In genomic region chr17:49427631-49428238, GRCm38 (mm10) we compare ENCODE assay signal across 8 mouse cellular contexts. TPM values are rescaled to one million over a fixed set of nuclear protein-coding genes. Genes with fewer than 3 reads are reported as not detected.
DNase-seq lines count a peak whose midpoint lies in the region; ATAC-seq and TF ChIP-seq lines count a peak whose summit lies in the region.

No protein-coding gene starts in this region.

- DNase-seq in heart, adult 2 months: no peak
- DNase-seq in heart, postnatal 36 days: no peak
- DNase-seq in CD4-positive, CD25-positive, alpha-beta regulatory T cell, adult 2 months (ENCODE audit: low read depth, low spot score): peak; percentile 53
- peak; percentile 58 for DNase-seq in embryonic facial prominence, embryonic 11.5 days (ENCODE audit: low spot score)
- no peak for DNase-seq in right cerebral cortex, adult 2 months (ENCODE audit: low spot score in 2 of 2)
- no peak for DNase-seq in adrenal gland, adult 2 months

- 21% methylated on average over 9 of the region's 9 CpGs for WGBS in heart, adult 2 months
- 15% methylated on average over 9 of the region's 9 CpGs for WGBS in embryonic facial prominence, embryonic 11.5 days
- 26% methylated on average over 9 of the region's 9 CpGs for WGBS in kidney, embryonic 14.5 days
- 16% methylated on average over 9 of the region's 9 CpGs for WGBS in midbrain, embryonic 16.5 days

- H3K4me1 ChIP-seq in heart, adult 2 months (ENCODE audit: control insufficient read depth, insufficient read depth, low read length): peaks cover 20% of the 10 kb centered on the region
- peaks cover 6% of the 10 kb centered on the region; the same call in 1 of the 2 replicates for H3K4me1 ChIP-seq in embryonic facial prominence, embryonic 11.5 days (ENCODE audit: control insufficient read depth, insufficient read depth, low read length)
- peaks cover 11% of the 10 kb centered on the region for H3K4me1 ChIP-seq in kidney, embryonic 14.5 days (ENCODE audit: control insufficient read depth, insufficient read depth, low read length)
- H3K4me1 ChIP-seq in midbrain, embryonic 16.5 days (ENCODE audit: control insufficient read depth, insufficient read depth, low read length): peaks cover 15% of the 10 kb centered on the region

- TF ChIP-seq EP300 in heart, adult 2 months (IDR thresholded peaks at IDR 0.05; ENCODE audit: insufficient read depth, low read depth, low read length): no peak

- H3K9me3 ChIP-seq in embryonic facial prominence, embryonic 11.5 days (replicated peaks; ENCODE audit: control insufficient read depth, low read length): no peaks in the 10 kb centered on the region
- no peaks in the 10 kb centered on the region for H3K9me3 ChIP-seq in kidney, embryonic 14.5 days (ENCODE audit: control insufficient read depth, low read length)
- H3K9me3 ChIP-seq in midbrain, embryonic 16.5 days (replicated peaks; ENCODE audit: control insufficient read depth, low read length, poor library complexity, severe bottlenecking): no peaks in the 10 kb centered on the region

- no peak overlapping the region for H3K9ac ChIP-seq in heart, adult 2 months (ENCODE audit: low read depth, low read length)
- H3K9ac ChIP-seq in embryonic facial prominence, embryonic 11.5 days (replicated peaks; ENCODE audit: low read length): no peak overlapping the region
- no peak overlapping the region for H3K9ac ChIP-seq in kidney, embryonic 14.5 days (ENCODE audit: low read depth, low read length)
- H3K9ac ChIP-seq in midbrain, embryonic 16.5 days (ENCODE audit: low read depth, low read length): no peak overlapping the region

- H3K4me3 ChIP-seq in heart, adult 2 months: peak overlapping the region; percentile 92
- no peak overlapping the region for H3K4me3 ChIP-seq in embryonic facial prominence, embryonic 11.5 days (ENCODE audit: low read depth, low read length)
- H3K4me3 ChIP-seq in kidney, embryonic 14.5 days (ENCODE audit: low read length): peak overlapping the region; percentile 69
- peak overlapping the region; percentile 85 for H3K4me3 ChIP-seq in midbrain, embryonic 16.5 days (ENCODE audit: low read depth, low read length)

- no peak for TF ChIP-seq POLR2A in heart, adult 2 months (IDR thresholded peaks at IDR 0.05; ENCODE audit: insufficient read depth, low read depth, low read length)

- no peaks in the 10 kb centered on the region for H3K27me3 ChIP-seq in heart, adult 2 months (ENCODE audit: control insufficient read depth, insufficient read depth, low read length)
- H3K27me3 ChIP-seq in embryonic facial prominence, embryonic 11.5 days (ENCODE audit: control insufficient read depth, insufficient read depth, low read length): no peaks in the 10 kb centered on the region
- no peaks in the 10 kb centered on the region for H3K27me3 ChIP-seq in kidney, embryonic 14.5 days (ENCODE audit: control insufficient read depth, insufficient read depth, low read length)
- no peaks in the 10 kb centered on the region for H3K27me3 ChIP-seq in midbrain, embryonic 16.5 days (ENCODE audit: control insufficient read depth, insufficient read depth, low read depth, low read length)

- no peak overlapping the region for H3K4me2 ChIP-seq in embryonic facial prominence, embryonic 11.5 days (ENCODE audit: low read depth, low read length)
- H3K4me2 ChIP-seq in kidney, embryonic 14.5 days (replicated peaks; ENCODE audit: low read depth, low read length): peak overlapping the region; percentile 85
- H3K4me2 ChIP-seq in midbrain, embryonic 16.5 days (ENCODE audit: low read length): peak overlapping the region; percentile 94

- peak; percentile 42 for TF ChIP-seq CTCF in heart, adult 2 months (IDR thresholded peaks at IDR 0.05)

- intact Hi-C loops in heart, adult 2 months (cut with DNase I): no loop called here
- intact Hi-C loops in heart, postnatal 36 days (cut with DNase I): no loop called here

- peaks cover 2% of the 10 kb centered on the region; the same call in 1 of the 2 replicates for H3K36me3 ChIP-seq in heart, adult 2 months (ENCODE audit: control insufficient read depth, insufficient read depth, low read length)
- no peaks in the 10 kb centered on the region for H3K36me3 ChIP-seq in embryonic facial prominence, embryonic 11.5 days (replicated peaks; ENCODE audit: control insufficient read depth, insufficient read depth, low read depth, low read length)
- H3K36me3 ChIP-seq in kidney, embryonic 14.5 days (ENCODE audit: control insufficient read depth, insufficient read depth, low read length): no peaks in the 10 kb centered on the region
- no peaks in the 10 kb centered on the region for H3K36me3 ChIP-seq in midbrain, embryonic 16.5 days (ENCODE audit: control insufficient read depth, insufficient read depth, low read length)

- peak; percentile 20; the same call in 1 of the 2 replicates for ATAC-seq in embryonic facial prominence, embryonic 11.5 days (replicated peaks; ENCODE audit: insufficient number of reproducible peaks, low FRiP score, low TSS enrichment, low read depth)
- no peak for ATAC-seq in kidney, embryonic 14.5 days (ENCODE audit: low FRiP score, low TSS enrichment)
- peak; percentile 30; the same call in 1 of the 2 replicates for ATAC-seq in midbrain, embryonic 16.5 days

- H3K27ac ChIP-seq in heart, adult 2 months: no peak overlapping the region; the same call in 1 of the 2 replicates
- no peak overlapping the region for H3K27ac ChIP-seq in embryonic facial prominence, embryonic 11.5 days (replicated peaks; ENCODE audit: low read depth, low read length)
- no peak overlapping the region for H3K27ac ChIP-seq in kidney, embryonic 14.5 days (ENCODE audit: low read depth, low read length)
- H3K27ac ChIP-seq in midbrain, embryonic 16.5 days (ENCODE audit: low read length): no peak overlapping the region

- no peaks in the 10 kb centered on the region for H3K79me2 ChIP-seq in heart, adult 2 months (replicated peaks; ENCODE audit: control insufficient read depth, insufficient read depth, low read length)

RNA-seq across cellular contexts. Expression of gene Mocs1, which starts 0.4 kb away (rescaled TPM):
- 10 to 100 TPM; 19.2 to 20.9 TPM for total RNA-seq in heart, adult 2 months (2021)
- polyA plus RNA-seq in heart, adult 2 months (2012; rRNA removed): 11.7 and 13.4 TPM in 2 replicates
- total RNA-seq in heart, postnatal 36 days (2021): 10 to 100 TPM; 22.3 to 26.8 TPM
- polyA plus RNA-seq in embryonic facial prominence, embryonic 11.5 days (2014; fragmentation: Nextera tagmentation; extraction: Ambion mirVana): 6.0 and 6.1 TPM in 2 replicates
- 8.9 and 9.3 TPM in 2 replicates for polyA plus RNA-seq in kidney, embryonic 14.5 days (2014; fragmentation: Nextera tagmentation; extraction: Ambion mirVana)
- polyA plus RNA-seq in midbrain, embryonic 16.5 days (2015; fragmentation: Nextera tagmentation; extraction: Ambion mirVana): 5.1 and 5.8 TPM in 2 replicates
- 10 to 100 TPM; 36.2 to 55.3 TPM for total RNA-seq in adrenal gland, adult 2 months (2021)
- polyA plus RNA-seq in adrenal gland, adult 2 months (2012; rRNA removed): 39.5 and 42.7 TPM in 2 replicates

Comparison
In these comparisons a context has a peak if more than half of its experiments do, and no peak if none do; other contexts are left out.
1. DNase-seq: peak in CD4-positive, CD25-positive, alpha-beta regulatory T cell, adult 2 months (single experiment) and embryonic facial prominence, embryonic 11.5 days (single experiment); none in heart, adult 2 months (0 of 2), heart, postnatal 36 days (0 of 2), right cerebral cortex, adult 2 months (0 of 2) and adrenal gland, adult 2 months (single experiment).